Mouse (Mus musculus) hindbrain, embryonic 13.5 days (tissue): ENCODE measurements at regions not wholly inside any gene's neighbourhood (a gene's known extent, or its start where the extent isn't known, plus 50 kb on each side); places are given as distances from the start of the nearest gene placed in this dataset.
"Not testable (repeated sequence)": the region's sequence is repeated elsewhere in the genome, so short reads cannot be mapped to it uniquely, and the experiment has no call there.

Experiments used
- ATAC-seq: fragments of 200-750 bp; cut with Nextera tagmentation; 2 replicates; pipeline ENCODE4 v1.8.0; 2017; ENCODE audit warnings: moderate TSS enrichment; ENCODE audit not compliant: low FRiP score
- H3K27ac ChIP-seq: fragments of 300-500 bp; sonication (generic); 2 replicates; pipeline ENCODE4 v1.5.1; 2015; ENCODE audit warnings: inconsistent platforms, mild to moderate bottlenecking, moderate library complexity
- H3K27me3 ChIP-seq: fragments of 300-500 bp; sonication (generic); 2 replicates; pipeline ENCODE4 v1.6.1; 2015; ENCODE audit warnings: mild to moderate bottlenecking, inconsistent platforms
- H3K36me3 ChIP-seq: fragments of 300-500 bp; sonication (generic); 2 replicates; pipeline ENCODE4 v1.6.1; 2015; ENCODE audit warnings: mild to moderate bottlenecking, inconsistent platforms
- H3K4me1 ChIP-seq: fragments of 300-500 bp; sonication (generic); replicated peaks from 2 replicates; pipeline ENCODE4 v1.6.1; 2015; ENCODE audit warnings: inconsistent platforms
- H3K4me2 ChIP-seq: fragments of 300-500 bp; sonication (generic); 2 replicates; pipeline ENCODE4 v1.6.1; 2015; ENCODE audit warnings: inconsistent platforms, mild to moderate bottlenecking, moderate library complexity
- H3K4me3 ChIP-seq: fragments of 300-500 bp; sonication (generic); 2 replicates; pipeline ENCODE4 v1.5.1; 2015; ENCODE audit warnings: mild to moderate bottlenecking, inconsistent platforms
- H3K9ac ChIP-seq: fragments of 300-500 bp; sonication (generic); 2 replicates; pipeline ENCODE4 v1.6.1; 2015; ENCODE audit warnings: mild to moderate bottlenecking, inconsistent platforms
- H3K9me3 ChIP-seq: fragments of 300-500 bp; sonication (generic); 2 replicates; pipeline ENCODE4 v1.6.1; 2016; ENCODE audit warnings: inconsistent platforms
- WGBS: fragments of 180-500 bp; shearing (Covaris S2); methylation state at CpG from one replicate; pipeline ENCODE4 v1.1.7; 2015; 5-methylcytosine and 5-hydroxymethylcytosine counted together

DNA sequence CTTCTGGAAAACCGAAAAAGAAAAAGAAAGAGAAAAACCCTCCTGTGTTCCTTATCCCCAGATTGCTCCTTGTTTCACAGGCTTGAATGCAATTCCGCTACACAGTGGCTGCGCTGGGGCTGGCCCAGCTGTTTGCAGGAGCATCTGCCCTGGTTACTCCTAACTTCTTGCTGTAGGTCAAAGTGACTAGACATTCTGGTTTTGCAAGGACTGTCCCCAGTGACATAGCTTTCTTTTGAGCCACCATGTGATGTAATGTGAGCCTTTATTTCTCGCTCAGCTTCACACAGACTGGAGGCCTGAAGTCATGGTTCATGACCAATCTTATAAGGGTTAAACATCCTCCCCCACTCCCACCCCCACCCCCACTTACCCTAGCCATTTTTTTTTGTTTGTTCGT is 222.8 kb downstream of the Pten start:
- H3K9ac ChIP-seq = no peak overlapping the region
- no peak overlapping the region for H3K27ac ChIP-seq
- H3K9me3 ChIP-seq = no peaks in the 10 kb centered on the region
- no peak for ATAC-seq
- no peak overlapping the region for H3K4me2 ChIP-seq
- no peak overlapping the region for H3K4me3 ChIP-seq
- H3K27me3 ChIP-seq = no peaks in the 10 kb centered on the region
- no peaks in the 10 kb centered on the region for H3K36me3 ChIP-seq
- no peaks in the 10 kb centered on the region for H3K4me1 ChIP-seq
- 85% methylated on average over 5 of the region's 5 CpGs for WGBS

DNA sequence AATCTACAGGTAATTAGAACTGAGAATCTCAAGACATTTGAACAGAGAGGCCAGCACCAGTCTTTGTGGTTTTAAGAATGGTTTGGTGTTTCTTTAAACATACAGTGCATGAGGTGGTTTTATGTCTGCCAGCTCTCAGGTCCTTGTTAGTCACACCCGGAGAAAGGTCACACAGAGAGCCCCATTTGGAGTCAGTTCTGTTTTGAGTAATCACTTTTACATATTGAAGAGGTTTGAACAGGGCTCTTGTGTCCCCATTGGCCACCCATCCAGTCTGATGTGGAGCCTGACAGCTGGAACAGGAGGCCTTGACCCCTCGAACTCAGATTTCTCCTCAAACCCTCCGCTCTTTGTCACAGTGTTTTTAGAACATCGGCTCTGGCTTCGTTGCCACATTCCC is 231.4 kb downstream of the Pten start:
- H3K36me3 ChIP-seq = no peaks in the 10 kb centered on the region
- 61% methylated on average over 5 of the region's 5 CpGs for WGBS
- no peak for ATAC-seq

DNA sequence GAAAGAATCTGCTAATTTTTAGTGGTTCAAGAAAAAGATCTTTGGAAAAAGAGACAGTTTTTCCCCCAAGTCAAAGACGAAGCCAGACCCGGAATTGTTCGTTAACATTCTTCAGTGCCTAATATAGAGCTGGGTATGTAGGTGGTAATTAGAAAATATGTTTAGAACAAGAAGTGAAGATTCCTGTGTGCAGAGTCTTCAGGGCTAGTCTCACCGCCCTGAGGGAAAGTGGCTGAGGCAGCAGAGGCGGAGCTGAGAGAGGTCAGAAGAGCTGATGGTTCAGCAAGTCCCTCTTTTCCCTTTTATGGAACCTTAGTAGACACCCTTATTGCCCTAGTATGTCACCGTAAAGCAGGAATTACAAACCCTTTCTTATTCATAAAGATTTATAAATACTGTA is 232.0 kb downstream of the Pten start:
- Histone ChIP-seq H3K9ac (no peak overlapping the region), H3K9me3 (no peaks in the 10 kb centered on the region), H3K4me1 (no peaks in the 10 kb centered on the region), H3K27me3 (no peaks in the 10 kb centered on the region), H3K27ac (no peak overlapping the region), H3K4me3 (no peak overlapping the region), H3K36me3 (no peaks in the 10 kb centered on the region), H3K4me2 (no peak overlapping the region)
- no peak for ATAC-seq
- 84% methylated on average over 6 of the region's 6 CpGs for WGBS

More for the DNA sequence above, 231.4 kb downstream of the Pten start:
- H3K9ac ChIP-seq = no peak overlapping the region
- no peak overlapping the region for H3K4me2 ChIP-seq
- H3K27ac ChIP-seq = no peak overlapping the region
- no peaks in the 10 kb centered on the region for H3K4me1 ChIP-seq
- no peak overlapping the region for H3K4me3 ChIP-seq
- no peaks in the 10 kb centered on the region for H3K9me3 ChIP-seq
- no peaks in the 10 kb centered on the region for H3K27me3 ChIP-seq

DNA sequence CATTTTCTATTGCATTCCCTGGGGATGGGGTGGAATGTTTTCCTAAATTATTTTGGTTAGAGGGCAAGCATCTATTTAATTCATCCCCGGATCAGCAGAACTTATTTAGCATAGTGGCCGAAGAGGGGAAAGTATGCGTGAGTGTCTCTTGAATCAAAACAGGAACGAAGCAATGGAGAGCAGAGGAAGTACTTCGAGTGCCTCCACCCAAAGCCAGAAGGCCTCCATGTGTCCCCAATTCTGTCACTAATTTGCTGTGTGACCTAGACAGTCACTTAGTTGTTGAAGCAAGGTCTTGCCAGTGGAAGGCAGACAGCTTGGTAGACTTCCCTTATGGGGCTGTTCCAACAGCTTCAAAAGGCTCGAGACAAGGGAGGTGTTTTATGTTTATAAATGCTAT is 233.3 kb downstream of the Pten start:
- Histone ChIP-seq H3K4me1 (no peaks in the 10 kb centered on the region), H3K4me2 (no peak overlapping the region), H3K36me3 (no peaks in the 10 kb centered on the region), H3K9me3 (no peaks in the 10 kb centered on the region), H3K27ac (no peak overlapping the region), H3K9ac (no peak overlapping the region), H3K27me3 (no peaks in the 10 kb centered on the region), H3K4me3 (no peak overlapping the region)
- 85% methylated on average over 6 of the region's 6 CpGs for WGBS
- no peak for ATAC-seq

DNA sequence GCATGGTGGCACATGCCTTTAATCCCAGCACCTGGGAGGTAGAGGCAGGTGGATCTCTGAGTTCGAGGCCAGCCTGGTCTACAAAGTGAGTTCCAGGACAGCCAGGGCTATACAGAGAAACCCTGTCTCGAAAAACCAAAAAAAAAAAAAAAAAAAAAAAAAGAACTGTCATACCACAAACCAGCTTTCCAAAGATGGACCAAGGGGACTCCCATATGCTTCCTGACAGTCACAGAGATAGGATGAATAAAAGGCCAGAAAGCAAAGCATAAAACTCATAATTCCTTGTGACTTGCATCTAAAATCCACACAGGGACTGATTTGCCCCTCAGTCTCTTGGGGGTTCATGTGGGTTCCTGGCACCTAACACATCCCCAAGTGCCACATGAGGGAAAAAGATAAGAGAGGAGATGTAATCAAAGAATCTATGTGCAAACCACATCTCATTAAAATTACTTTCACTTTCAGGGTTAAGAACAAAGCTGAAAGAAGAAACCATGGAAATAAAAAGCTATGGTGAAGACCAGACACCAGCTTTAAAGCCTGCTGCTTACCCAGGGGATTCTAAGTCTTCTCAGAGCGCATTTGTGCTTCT is 241.4 kb downstream of the Pten start:
- Histone ChIP-seq H3K4me3 (no peak overlapping the region), H3K4me1 (no peaks in the 10 kb centered on the region), H3K4me2 (no peak overlapping the region), H3K27ac (no peak overlapping the region), H3K9me3 (no peaks in the 10 kb centered on the region), H3K36me3 (no peaks in the 10 kb centered on the region), H3K27me3 (no peaks in the 10 kb centered on the region), H3K9ac (no peak overlapping the region)
- WGBS = 79% methylated on average over 2 of the region's 3 CpGs
- ATAC-seq = no peak

DNA sequence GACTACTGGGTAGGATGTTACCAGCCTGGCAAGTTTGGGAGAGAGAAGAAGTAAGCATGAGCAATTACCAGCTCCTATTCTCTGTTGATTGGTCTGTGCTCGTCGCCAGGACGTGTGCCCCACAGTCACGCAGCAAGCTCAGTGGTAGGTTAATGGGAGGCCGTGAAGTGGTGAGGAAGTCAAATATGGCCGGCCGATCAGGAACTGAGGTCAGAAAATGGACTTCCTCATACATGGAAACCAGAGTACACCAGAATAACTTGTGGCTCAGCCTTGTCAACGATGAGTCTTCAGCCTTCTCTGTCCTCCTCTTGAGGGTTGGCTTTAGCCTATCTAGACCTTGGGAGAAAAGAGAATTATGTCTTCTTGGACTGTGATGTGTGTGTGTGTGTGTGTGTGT is 250.3 kb downstream of the Pten start:
- no peak overlapping the region for H3K4me2 ChIP-seq
- no peak overlapping the region for H3K9ac ChIP-seq
- H3K27me3 ChIP-seq = no peaks in the 10 kb centered on the region
- no peaks in the 10 kb centered on the region for H3K4me1 ChIP-seq
- WGBS = 93% methylated on average over 8 of the region's 8 CpGs
- H3K27ac ChIP-seq = no peak overlapping the region
- no peaks in the 10 kb centered on the region for H3K36me3 ChIP-seq
- no peak for ATAC-seq
- H3K9me3 ChIP-seq = no peaks in the 10 kb centered on the region
- no peak overlapping the region for H3K4me3 ChIP-seq

DNA sequence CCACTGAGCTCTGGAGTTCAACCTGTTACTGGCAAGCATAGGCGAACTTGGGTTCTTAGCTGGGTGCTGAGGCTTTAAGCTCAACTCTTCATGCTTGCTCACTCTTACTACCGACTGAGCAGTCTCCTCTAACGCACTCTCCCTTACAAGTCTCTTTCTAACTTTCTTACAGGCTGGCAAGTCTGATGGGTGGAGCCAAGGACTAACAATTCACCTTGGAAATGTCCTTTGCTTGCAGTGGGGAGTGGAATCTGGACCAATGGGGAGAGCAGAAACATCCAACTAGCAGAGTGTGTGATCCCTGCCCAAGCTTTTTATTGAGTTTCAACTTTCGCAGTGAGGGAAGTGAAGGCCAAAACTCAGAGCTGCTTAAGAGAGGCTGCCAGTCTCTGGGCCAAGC is 250.8 kb downstream of the Pten start:
- WGBS = 90% methylated on average over 4 of the region's 4 CpGs
- H3K9me3 ChIP-seq = no peaks in the 10 kb centered on the region
- no peak for ATAC-seq
- no peaks in the 10 kb centered on the region for H3K27me3 ChIP-seq
- no peak overlapping the region for H3K4me3 ChIP-seq
- H3K27ac ChIP-seq = no peak overlapping the region
- H3K4me1 ChIP-seq = no peaks in the 10 kb centered on the region
- H3K4me2 ChIP-seq = no peak overlapping the region
- no peaks in the 10 kb centered on the region for H3K36me3 ChIP-seq
- H3K9ac ChIP-seq = no peak overlapping the region

DNA sequence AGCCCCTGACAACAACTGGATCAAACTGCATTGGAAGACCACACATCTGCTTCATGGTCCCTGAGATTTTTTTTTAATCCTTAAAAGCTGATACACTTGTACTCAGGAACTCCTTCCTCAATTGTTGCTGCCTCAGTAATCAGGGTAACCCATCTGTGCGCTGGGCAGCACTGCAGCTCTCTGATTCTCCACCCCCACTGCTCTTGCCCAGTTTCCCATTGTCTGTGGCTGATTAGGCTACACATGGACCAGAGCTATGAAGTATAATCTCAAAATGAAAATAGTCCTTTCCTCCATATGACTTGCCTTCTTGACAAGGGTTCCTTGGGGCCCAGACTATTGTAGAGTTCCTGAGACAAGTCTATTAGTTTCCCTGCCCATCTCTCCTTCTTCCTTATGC is 251.5 kb downstream of the Pten start:
- WGBS = 97% methylated on average over 1 of the region's 1 CpGs
- H3K27me3 ChIP-seq = no peaks in the 10 kb centered on the region
- H3K36me3 ChIP-seq = no peaks in the 10 kb centered on the region
- H3K4me2 ChIP-seq = no peak overlapping the region
- H3K4me3 ChIP-seq = no peak overlapping the region
- no peak for ATAC-seq
- H3K4me1 ChIP-seq = no peaks in the 10 kb centered on the region
- no peak overlapping the region for H3K27ac ChIP-seq
- H3K9ac ChIP-seq = no peak overlapping the region
- no peaks in the 10 kb centered on the region for H3K9me3 ChIP-seq

DNA sequence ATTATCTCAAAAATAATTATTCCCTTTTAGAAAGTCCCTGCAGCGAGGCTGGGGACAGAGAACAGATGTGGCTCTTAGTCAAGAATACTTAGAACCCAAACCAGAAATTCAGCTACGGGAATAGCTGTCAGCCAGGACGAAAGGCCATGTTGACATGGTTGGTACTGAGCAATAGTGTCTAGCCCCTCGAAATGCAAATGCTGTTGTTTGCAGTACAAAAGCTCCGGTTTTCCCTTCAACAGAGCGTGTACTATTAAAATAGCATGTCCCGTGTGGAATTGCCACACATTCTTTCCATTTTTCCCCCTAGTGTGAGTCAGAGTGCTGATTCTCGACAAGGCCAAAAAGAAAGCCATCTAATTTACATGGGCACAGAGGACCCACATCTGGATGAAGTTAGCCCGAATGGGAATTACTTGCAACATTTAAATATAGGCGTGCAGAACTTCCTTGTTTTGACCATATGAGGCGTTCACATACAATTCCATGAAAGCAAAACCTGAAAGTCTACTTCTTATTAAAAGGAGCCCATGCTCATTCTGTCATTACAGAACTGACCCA is 253.7 kb downstream of the Pten start:
- H3K36me3 ChIP-seq = no peaks in the 10 kb centered on the region

DNA sequence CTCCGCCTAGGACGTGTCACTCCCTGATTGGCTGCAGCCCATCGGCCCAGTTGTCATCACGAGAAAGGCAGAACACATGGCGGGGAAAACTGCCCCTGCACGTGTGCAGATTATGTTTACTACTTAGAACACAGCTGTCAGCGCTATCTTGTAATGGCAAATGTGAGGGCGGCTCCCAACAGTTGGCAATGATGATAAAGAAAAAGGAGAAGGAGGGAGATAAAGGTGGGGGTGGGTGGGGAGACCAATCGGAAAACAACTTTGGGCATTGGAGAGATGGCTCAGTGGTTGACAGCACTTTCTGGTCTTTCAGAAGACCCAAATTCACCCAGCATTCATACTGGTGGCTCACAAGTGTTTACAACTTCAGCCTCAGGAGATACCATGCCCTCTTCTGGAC is 257.6 kb downstream of the Pten start:
- H3K9ac ChIP-seq, H3K4me1 ChIP-seq, H3K36me3 ChIP-seq, ATAC-seq, H3K9me3 ChIP-seq, H3K27me3 ChIP-seq, H3K27ac ChIP-seq, H3K4me2 ChIP-seq, H3K4me3 ChIP-seq: not testable (repeated sequence)
- WGBS = 91% methylated on average over 9 of the region's 9 CpGs

More for the DNA sequence above, 253.7 kb downstream of the Pten start:
- ATAC-seq = no peak
- H3K4me1 ChIP-seq = no peaks in the 10 kb centered on the region
- H3K27ac ChIP-seq = no peak overlapping the region
- H3K9ac ChIP-seq = no peak overlapping the region
- WGBS = 59% methylated on average over 11 of the region's 11 CpGs
- no peak overlapping the region for H3K4me2 ChIP-seq
- no peak overlapping the region for H3K4me3 ChIP-seq
- no peaks in the 10 kb centered on the region for H3K9me3 ChIP-seq
- H3K27me3 ChIP-seq = no peaks in the 10 kb centered on the region

DNA sequence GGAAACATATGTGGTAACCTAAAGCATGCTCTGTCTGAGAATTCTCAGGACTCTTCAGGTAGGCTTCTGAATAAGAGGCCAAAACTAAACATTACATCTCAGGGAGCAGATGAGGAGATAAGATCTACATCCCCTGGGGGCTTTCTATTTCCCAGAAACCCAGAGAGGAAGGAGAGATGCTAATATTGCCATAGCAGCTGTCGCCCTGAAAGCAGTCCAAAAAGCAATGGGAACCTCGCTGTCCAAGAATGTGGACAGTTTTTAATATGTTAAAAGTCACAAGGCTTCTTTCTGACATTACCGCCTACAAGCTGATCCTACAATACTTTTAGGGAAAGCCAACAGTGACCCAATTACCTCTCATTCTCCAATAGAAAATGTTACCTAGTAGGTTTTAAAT is 263.9 kb downstream of the Pten start:
- H3K27me3 ChIP-seq = no peaks in the 10 kb centered on the region
- H3K9me3 ChIP-seq = no peaks in the 10 kb centered on the region
- H3K4me2 ChIP-seq = no peak overlapping the region
- ATAC-seq = no peak
- no peak overlapping the region for H3K27ac ChIP-seq
- H3K9ac ChIP-seq = no peak overlapping the region
- no peak overlapping the region for H3K4me3 ChIP-seq
- H3K36me3 ChIP-seq = no peaks in the 10 kb centered on the region
- 89% methylated on average over 3 of the region's 3 CpGs for WGBS
- no peaks in the 10 kb centered on the region for H3K4me1 ChIP-seq

DNA sequence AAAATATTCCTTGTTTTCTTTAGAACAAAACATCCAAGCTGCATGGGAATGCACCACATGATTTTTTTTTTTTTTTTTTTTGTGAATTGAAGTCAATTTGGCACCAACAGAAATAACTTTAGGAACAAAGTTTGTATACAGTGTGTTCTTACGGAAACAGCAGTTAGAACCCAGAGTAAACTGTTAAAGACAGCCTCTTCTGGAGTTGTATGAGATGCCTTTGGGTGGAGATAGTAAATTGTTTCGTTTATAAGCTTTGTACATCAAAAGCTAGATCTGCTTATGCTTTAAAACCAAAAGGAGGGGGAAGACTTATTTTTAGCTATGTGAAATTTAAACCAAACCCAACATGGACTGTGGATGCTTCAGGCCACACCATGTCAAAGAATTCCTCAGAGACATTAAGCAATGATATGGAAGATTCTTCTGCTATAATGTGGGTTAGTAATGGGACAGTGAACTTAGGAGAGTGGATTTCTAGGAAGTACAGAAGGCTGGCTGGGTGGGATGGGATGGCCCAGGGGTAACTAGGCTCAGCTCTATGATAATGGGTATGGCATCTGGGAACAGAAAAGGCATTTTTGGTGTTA is 265.6 kb downstream of the Pten start:
- no peak overlapping the region for H3K9ac ChIP-seq
- ATAC-seq = no peak
- H3K4me3 ChIP-seq = no peak overlapping the region
- no peaks in the 10 kb centered on the region for H3K9me3 ChIP-seq
- WGBS = 86% methylated on average over 2 of the region's 2 CpGs
- no peaks in the 10 kb centered on the region for H3K36me3 ChIP-seq
- no peak overlapping the region for H3K27ac ChIP-seq
- H3K27me3 ChIP-seq = no peaks in the 10 kb centered on the region
- H3K4me2 ChIP-seq = no peak overlapping the region
- no peaks in the 10 kb centered on the region for H3K4me1 ChIP-seq

DNA sequence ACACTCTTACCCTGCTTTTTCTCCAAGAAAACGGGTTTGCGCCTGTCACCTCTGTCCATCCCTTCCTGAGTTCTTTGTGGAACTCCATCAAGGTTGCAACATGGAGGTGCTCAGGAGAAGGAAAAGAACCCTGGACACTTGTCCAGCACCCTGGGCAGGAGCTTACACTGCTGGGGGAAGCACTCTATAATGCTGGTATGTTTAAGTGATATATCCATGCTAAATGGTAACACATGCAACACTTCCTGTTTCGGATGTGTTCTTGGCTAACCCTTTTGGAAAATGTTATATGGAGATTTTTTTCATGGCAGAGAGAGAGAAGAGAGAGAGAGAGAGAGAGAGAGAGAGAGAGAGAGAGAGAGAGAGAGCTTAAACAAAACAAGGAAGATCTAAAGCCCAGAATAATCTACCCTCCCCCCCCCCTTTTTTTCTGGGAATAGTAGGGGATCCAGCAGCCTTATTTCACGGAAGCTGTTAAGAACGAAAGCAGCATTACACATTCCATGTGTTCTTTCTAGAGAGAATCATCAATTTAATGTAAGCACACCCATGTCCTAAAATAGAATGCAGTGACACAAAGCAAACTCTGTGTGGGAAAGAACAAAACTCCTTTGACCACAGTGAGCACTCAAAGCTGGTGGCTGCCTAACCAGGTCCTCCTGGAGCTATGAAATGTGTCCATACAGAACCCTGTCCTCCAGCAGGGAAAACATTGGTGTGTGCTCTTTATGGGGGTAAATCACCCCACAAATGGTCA is 272.6 kb downstream of the Pten start:
- no peak overlapping the region for H3K4me2 ChIP-seq
- H3K9ac ChIP-seq = no peak overlapping the region
- H3K36me3 ChIP-seq = no peaks in the 10 kb centered on the region
- no peaks in the 10 kb centered on the region for H3K4me1 ChIP-seq
- ATAC-seq = no peak
- H3K27ac ChIP-seq = no peak overlapping the region
- H3K9me3 ChIP-seq = no peaks in the 10 kb centered on the region
- H3K4me3 ChIP-seq = no peak overlapping the region
- no peaks in the 10 kb centered on the region for H3K27me3 ChIP-seq
- WGBS = 78% methylated on average over 5 of the region's 5 CpGs
